Mouse (Mus musculus): ENCODE results near the gene Fuca2.
"Not testable (repeated sequence)": the region's sequence is repeated elsewhere in the genome, so short reads cannot be mapped to it uniquely, and the experiment has no call there.

The Fuca2 gene

DNA sequence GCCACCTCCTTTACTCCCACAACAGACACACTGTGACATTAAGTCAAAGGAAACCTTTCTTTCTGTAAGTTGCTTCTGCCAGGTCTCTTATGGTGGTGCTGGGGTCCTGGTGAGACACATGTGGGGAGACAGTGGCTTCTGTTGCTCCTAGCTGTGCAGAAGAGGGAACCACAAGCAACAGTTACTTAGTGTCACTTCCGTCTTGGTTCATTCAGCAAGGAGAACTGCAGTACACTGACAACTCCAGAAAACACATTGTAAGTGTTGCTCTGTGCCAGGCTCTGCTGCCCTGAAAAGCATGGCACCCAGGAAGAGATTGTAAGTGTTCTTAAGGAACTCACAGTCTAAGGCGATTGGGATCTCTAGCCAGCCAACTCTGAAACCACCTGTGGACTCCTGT, at the start of gene Fuca2:
Gene Fuca2, plus strand, starts transcription at position 210 of the 400 bp plus-strand sequence.
- in situ Hi-C loops (cut with MboI, MseI) = no loop called here

DNA sequence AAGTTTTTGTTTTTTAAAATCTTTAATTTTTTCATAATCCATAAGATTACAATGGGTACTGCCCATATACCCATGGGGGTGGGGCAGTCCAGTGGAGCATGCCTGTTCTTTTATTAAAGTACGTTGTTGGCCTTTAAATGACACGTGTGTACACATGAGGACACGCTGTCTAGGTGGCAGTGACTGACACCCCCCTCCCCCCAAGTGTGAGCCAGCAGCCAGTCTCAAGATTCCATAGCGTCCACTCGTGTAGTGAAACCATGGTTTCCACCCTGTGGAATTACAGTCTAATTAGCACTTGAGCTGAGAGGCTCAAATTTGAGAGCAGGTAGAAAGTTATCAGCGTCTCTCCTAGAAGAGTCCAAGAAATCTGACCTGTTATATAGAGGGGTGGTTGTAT, 47.7 kb upstream of the Fuca2 start:
- in situ Hi-C loops (cut with MboI, MseI) = no loop called here

DNA sequence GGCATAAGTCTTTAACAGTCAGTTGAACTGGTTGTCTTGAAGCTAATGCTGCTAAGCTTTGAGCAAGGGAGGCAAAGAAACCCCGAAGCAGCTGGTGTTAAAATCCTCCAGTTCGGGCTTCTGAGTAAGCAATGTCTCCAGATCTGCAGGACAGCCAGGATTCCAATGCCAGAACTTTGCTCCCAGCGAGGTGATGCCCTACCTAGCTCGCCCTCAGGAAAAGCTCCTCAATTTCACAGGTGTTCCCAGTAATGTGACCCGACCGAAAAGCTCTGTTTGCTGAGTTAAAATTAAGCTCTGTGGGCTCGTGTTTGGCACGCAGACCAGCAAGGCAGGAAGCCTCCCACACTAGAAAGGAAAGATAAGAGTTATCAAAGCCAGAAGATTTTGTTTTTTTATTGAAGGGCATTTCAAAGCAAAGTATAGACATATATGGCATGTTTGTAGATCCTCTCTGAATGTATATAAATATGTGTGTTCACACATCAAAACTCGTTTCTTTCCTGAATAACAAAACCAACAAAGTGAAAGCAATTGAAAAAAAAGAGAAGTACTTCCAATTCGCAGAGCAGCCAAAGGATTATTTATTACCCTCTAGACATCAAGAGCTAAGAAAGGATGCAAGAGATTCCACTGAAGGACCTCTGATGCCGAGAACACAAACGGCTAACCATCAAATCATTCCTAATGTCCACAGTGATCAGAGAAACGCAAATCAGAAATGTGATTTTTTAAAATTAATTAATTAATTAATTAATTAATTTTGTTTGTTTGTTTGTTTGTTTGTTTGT, 45.9 kb upstream of the Fuca2 start:
- in situ Hi-C loops (cut with MboI, MseI) = no loop called here

DNA sequence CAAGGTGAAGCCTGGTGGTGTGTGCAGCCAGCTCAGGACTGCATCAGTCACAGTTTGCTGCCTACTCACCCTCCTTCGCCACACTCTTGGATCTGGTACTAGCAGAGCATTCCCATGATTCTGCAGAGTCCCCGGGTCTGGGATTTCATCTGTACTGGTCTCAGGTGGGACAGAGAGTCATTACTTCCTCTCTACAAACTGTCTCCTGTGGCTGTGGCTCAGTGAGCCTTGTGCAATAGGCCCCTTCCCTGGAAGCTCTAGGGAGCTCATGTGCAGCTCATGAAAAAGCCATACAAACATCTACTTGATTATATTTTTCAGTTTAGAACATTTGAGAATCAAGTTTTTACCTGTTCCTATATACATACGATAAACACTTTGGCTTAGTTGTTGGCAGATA, 35.0 kb upstream of the Fuca2 start:
- in situ Hi-C loops (cut with MboI, MseI) = not testable (repeated sequence)

DNA sequence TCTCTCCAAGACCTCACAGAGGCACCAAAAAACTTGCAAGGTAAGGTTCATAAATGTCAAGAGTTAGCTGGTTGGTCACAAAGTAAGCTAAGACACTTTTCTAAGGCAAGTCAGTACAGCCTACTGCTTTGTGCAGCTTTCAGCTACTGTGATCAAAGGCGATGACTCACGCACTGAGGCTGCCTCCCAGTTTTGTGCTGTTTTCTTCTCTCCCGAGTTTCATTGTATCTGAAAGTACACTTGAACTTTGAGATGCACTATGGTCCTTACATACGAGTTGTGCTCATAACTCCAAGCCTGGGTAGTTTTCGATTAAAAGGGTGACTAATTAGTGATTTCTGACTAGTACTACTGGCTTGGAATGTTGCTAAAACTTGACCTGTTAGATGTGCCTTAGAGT, 32.4 kb upstream of the Fuca2 start:
- in situ Hi-C loops (cut with MboI, MseI) = no loop called here

DNA sequence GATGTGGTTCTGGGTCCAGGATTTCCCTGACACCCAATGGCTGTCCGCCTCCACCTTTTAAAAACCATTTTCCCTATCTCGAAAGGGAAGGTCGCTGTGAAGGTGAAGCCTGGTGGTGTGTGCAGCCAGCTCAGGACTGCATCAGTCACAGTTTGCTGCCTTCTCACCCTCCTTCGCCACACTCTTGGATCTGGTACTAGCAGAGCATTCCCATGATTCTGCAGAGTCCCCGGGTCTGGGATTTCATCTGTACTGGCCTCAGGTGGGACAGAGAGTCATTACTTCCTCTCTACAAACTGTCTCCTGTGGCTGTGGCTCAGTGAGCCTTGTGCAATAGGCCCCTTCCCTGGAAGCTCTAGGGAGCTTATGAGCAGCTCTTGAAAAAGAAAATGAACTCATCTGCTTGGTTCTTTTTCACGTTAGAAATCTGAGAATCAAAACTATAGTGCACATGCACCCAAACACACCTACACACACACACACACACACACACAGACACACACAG, 31.3 kb upstream of the Fuca2 start:
- in situ Hi-C loops (cut with MboI, MseI) = not testable (repeated sequence)

DNA sequence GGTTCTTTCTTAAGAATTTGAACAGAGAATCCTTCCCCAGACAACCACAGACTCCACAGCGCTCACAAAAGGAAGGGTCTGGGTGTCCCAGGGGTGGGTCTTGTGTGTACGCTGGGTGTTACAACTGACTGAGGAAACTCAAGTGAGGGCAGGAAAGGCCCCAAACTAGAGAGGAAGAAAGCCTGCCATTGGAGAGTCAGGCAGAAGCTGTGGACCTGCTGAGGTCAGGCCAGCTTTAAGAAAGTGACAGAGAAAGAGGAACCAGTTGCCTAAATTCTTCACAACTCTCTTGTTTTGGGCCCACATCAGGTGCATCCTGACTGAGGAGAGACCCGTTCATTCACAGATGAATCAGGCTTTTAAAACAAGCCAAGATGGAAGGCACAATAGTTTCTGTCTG, 29.1 kb upstream of the Fuca2 start:
- in situ Hi-C loops (cut with MboI, MseI) = no loop called here

DNA sequence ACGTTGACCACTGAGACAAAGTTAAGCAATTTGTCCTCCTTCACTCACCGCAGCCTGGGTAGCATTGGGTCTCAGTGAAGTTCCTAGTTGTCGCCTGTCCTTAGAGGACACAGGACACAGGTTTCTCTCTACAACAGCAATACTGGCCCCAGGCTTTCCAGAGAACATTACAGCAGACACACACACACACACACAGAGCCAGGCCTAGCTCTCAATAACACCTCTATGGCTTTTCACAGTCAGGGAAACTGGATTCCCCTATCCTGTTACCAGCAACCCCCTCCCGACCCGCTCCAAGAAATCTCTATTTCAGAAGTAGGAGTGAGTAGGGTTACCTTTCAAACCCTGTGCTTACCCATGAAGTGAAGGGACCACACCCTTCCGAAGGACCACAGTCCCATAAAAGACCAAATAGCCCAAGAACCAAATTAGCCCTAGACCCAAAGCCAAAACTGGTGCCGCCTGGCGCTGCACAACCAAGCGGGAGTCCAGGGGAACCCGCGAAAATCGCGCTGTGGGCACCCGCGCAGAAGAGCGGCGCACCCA, 26.0 kb upstream of the Fuca2 start:
- in situ Hi-C loops (cut with MboI, MseI) = no loop called here

DNA sequence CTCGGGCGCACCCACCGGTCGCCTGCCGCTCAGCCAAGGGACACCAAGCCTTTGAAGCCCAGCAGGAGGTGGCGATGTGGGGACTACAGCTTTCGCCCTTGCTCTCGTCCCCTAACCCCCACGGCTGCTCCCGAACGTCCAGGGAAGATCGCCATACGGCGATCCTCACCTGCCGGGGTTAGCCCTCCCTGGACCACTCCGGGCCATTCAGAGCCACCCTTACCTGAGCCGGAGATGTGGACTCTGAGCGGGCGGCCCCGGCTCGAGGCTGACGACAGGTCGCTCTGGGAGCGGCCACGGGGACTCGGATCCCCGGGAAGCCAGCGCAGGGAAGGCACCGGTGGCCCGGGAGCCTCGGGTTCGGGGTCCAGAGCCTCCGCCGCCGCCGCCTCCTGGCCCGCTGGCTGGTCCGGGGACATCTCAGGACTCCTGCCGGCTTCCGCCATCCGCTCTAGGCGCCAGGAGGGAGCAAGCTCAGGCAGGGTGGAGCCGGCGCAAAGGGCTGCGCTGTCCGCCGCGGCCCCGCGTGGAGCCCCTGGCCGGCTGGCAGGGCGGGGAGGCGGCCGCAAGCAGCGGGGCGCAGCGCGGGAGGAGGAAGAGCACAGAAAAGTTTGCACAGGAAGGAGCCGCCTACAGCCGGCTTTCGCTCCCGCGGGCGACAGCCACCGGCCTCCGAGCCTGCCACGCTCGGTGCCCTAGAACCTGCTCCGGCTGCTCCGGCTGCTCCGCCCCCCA, 25.3 kb upstream of the Fuca2 start, which contains the start of gene Phactr2:
Gene Phactr2, minus strand, starts transcription at position 580 of the 735 bp plus-strand sequence.
- in situ Hi-C loops (cut with MboI, MseI) = no loop called here

DNA sequence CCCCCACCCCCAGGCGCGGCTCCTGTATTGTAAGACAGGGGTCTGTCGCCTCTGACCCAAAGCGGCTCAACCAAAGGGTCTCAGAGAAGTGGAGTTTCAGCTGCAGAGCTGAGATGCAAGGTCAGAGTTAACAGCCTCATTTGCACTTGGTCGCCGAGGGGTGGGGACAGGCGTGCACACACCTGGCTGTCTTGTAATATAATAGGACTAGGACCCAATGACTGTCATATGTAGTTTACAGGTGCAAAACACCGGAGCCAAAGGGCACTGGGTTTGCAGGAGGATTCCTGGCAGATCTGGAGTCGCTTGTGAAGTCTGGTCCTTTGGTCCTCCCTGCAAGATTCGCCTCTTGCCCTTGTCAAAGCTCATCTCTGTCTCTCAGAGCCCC, 24.8 kb upstream of the Fuca2 start:
- in situ Hi-C loops (cut with MboI, MseI) = no loop called here

DNA sequence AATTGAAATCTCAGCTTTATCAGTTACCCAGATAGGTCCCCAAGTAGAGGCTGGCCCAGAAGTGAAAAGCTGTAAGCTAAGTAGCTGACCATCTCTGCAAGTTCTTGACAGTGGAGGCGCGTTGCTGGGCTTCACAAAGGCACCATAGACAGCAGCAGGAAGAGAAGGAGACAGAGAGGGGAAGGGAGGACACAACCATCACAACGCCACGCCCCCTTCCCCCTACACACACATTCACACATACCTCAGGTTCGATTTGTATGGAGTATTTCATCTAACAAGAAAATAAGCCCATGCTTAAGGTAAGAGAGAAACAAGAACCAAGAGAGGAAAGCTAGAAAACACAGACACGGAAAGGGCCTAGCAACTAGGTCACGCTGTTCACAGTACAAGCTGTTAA, 24.2 kb upstream of the Fuca2 start:
- in situ Hi-C loops (cut with MboI, MseI) = no loop called here

DNA sequence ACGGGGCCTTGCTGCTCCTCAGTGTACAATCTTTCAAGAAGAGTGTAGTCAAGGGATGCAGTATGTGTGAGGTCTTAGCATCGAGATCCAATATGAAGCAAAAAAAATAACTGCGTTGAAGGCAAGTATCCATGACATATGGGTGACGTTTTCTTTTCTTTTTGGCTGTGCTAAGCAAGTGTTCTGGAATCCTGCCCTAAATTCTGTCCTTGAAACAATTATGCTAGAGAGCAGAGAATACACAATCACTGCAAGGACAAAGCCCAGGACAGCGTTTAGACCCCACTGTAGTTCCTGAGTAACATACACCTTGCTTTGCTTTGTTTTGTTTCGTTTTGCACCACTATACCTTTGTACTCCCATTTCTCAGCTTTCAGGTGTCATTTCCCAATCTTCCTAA, 20.0 kb upstream of the Fuca2 start:
- in situ Hi-C loops (cut with MboI, MseI) = no loop called here

DNA sequence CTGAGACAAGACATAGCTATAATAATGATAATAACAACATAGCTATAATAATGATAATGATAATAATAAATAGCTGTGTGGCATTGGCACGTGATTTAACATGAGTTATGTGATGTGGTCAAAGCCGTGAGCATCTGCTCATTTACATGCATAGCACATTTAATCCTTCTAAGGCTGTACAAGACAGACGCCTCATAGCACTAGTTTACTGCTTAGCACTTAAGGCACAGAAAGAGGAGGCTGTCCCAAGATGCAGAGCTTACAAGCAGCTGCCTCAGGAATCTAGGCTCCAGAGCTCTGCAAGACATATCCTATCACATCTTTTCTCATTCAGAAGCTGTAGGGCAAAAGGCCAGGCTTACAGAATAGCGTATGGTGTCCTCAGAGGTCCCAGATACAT, 13.4 kb upstream of the Fuca2 start:
- in situ Hi-C loops (cut with MboI, MseI) = no loop called here

DNA sequence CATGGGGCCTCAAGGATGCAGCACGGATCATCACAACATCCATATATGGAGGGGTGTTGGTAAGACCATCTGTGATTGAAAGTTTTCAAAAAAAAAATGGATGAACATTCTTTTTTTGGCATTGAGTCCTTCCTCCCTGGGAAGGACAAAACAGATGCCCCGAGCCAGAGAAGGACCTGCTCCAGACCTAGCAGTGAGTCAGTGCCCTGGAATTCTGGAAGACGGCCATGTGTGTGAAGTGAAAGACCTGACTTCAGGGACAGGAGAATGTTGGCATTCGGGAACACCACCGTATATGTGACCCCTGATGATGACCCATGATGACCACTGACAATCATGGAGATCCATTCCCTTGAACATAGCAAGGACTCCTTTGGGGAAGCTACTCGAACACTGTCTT, 9.7 kb upstream of the Fuca2 start:
- in situ Hi-C loops (cut with MboI, MseI) = no loop called here

DNA sequence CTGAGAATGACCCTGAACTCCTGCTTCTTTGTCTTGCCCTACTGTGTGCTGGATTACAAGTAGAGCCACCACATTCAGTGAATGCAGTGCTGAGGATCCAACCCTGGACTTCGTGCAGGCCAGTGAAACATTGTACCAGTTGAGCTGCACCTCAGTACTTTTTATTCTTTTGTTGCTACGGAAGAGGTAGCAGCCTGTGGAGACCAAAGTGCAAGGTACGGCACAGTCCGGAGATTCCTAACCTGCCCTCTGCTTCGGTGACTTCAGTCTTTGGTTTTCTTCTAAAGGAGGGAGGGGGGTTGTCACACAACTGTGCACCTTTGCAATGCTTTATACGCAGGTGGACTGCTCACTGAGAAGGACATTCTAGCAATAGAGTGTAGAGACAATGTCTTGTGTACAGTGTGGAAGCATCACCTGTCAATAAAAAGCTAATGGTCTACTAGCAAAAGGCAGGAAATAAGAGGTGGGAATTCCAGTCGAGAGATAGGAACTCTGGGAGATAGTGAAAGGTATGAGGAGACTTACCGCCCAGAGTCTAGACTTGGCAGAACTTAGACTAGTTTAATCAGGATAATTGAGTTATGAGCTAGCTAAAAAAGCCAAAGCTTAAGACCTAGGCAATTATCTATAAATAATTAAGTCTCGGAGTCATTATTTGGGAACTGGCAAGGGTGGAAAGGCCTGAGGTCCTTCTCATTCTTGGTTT, 5.2 kb upstream of the Fuca2 start:
- in situ Hi-C loops (cut with MboI, MseI) = no loop called here

DNA sequence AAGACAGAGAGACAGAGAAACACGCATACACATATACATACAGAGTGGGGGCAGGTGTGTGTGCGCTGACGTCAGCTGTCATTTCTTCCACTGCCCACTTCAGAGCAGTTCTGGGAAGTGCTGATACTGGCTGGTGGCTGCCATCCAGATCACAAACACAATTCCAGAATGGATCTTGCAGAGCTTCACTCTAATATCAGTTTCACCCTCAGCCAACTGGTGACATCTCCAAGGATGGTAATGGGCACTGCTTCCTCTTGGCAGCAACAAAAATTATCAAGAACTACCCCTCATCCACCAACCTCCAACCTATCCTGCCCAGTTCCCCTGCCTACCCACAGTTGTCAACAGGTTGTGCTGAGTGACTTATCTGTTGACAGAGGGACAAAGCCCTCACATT, 3.0 kb upstream of the Fuca2 start:
- in situ Hi-C loops (cut with MboI, MseI) = no loop called here

DNA sequence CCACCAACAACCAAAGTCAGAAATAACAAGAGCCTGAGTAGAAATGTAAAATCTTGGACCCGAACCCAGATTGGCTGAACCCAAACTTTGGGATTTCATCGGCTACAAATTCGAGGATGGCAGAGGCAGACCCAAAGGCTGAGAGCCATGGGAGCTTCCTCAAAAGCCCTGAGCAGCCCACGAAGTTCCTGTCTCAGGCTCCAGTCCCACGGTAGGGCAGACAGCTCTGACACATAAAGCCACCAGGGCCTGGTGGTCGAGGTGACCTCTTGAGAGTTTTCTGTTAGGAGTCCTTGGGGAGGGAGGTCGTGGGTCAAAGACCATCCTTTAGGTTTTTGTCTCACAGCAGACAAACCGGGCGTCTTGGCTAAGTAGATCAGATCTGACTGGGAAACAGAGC, 1.1 kb downstream of the Fuca2 start:
- in situ Hi-C loops (cut with MboI, MseI) = no loop called here

DNA sequence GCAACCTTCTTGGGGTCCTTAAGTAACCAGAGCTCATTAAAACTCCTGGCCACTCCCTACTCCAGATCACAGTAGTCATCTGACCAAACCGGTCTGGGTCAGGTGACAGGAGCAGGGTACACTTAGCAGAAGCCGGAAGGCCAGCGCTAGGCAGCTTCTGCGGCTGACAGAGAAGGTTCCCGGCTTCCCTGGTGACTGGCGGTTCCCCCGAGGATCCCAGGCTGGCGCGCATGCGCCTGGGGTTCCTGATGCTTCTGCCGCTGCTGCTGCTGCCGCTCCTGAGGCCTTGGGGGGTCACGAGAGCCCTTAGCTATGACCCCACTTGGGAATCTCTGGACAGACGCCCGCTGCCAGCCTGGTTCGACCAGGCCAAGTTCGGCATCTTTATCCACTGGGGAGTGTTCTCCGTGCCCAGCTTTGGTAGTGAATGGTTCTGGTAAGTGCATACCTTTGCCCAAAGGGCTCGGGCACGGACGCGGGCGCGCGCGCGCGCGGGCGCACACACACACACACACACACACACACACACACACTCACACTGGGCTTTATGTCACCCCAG, 1.7 kb downstream of the Fuca2 start:
- in situ Hi-C loops (cut with MboI, MseI) = no loop called here

DNA sequence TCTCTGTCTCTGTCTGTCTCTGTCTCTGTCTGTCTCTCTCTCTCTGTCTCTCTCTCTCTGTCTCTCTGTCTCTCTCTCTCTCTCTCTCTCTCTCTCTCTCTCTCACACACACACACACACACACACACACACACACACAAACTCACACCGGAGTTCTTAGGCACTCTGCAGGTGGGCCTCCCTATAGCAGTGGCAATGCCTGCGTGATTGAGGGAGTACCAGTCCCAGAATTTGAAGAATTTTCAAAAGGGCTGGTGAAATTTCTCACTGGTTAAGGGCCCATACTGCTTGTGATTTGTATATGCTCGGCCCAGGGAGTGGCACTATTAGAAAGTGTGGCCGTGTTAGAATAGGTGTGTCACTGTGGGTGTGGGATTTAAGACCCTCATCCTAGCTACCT, 2.2 kb downstream of the Fuca2 start:
- in situ Hi-C loops (cut with MboI, MseI) = not testable (repeated sequence)

DNA sequence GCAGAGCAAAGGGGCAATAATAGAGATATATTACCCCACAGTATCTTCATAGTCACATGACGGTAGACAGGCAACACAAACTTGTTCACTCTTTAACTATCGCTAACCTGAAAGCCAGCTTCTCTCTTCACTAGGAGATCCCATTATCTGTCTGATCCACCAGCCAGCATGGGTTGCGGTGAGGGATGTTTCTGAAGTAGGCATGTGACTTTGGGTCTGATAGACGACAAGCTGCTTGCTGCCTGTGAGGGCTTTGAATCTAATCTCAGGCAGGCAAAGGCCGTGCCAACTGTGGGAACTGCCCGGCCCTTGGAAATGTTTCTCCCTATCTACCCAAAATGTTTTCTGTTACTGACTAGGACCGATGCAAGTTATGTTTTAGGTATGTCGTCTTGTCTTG, 3.0 kb downstream of the Fuca2 start:
- in situ Hi-C loops (cut with MboI, MseI) = no loop called here

DNA sequence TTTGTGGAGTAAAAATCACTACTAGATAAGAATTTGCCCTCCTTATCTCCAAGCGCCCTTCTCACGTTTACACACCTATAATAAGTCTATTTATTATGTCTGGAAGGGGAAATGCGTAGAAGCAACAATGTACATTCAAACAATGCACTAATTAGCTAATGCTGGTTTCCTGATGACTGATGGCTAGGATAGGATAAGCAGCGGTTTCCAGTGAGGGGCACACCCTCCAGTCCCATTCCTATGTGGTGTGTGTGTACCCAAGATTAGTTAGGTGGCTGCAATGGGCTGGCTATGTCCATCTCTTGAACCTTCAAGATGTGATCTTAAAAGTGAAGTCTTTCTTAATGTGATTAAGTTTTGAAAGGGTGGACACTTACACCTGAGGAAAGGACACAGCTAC, 22.5 kb downstream of the Fuca2 start:
- in situ Hi-C loops (cut with MboI, MseI) = no loop called here

DNA sequence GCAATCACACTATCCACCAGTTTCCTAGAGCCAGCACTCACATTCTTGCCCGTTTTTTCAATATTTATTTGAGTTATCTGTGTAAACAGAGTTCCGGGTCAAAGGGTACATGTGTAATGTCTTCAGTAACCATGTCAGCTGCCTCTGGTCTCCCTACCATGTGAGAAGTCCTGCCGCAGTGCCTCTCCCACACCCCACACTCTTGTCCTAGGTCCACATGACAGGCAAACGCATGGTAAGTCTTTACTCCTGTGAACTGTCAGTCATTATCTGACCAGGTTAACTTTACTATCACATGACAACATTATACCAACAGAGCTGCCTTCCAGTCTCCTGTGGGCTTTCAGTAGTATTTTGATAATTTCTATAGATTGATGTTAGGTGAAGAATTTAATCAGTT, 28.8 kb downstream of the Fuca2 start:
- in situ Hi-C loops (cut with MboI, MseI) = no loop called here
